Mouse (Mus musculus) layer of hippocampus, adult 2 months (tissue): ENCODE results near the gene Lrrc4b. TPM values are rescaled to one million over a fixed set of nuclear protein-coding genes. Genes with fewer than 3 reads are reported as not detected.

Experiments used
- DNase-seq, 2 experiments: peaks; one replicate each; pipeline ENCODE4 v3.0.0; 2022; ENCODE audit warnings: low spot score in 2 of 2
- H3K27ac ChIP-seq: fragments of 200-600 bp; 2 replicates; pipeline ENCODE4 v1.8.1; 2022
- H3K4me3 ChIP-seq: fragments of 200-600 bp; 2 replicates; pipeline ENCODE4 v1.8.1; 2022; ENCODE audit warnings: mild to moderate bottlenecking
- CTCF ChIP-seq: fragments of 200-600 bp; conservative IDR thresholded peaks from 2 replicates; pipeline ENCODE4 v1.8.1; 2022; ENCODE audit warnings: antibody characterized with exemption, mild to moderate bottlenecking, moderate library complexity
- long read RNA-seq, 2 experiments: library from polyadenylated mRNA; stranded (forward); transcript quantifications; one replicate each; pipeline ENCODE4 v2.0.0; 2021; ENCODE audit warnings: borderline mapping rate in 2 of 2
- total RNA-seq, 2 experiments: library from RNA; stranded (reverse); gene quantifications; 2 replicates each; pipeline ENCODE4 v1.2.3; 2021

Lrrc4b gene
- 100 to 1,000 TPM; 318 to 334 TPM for total RNA-seq
- long read RNA-seq, experiment 1, transcript Lrrc4b-201 (3 exons, 2,728 nt) = minor isoform, 9 of 107 reads
- long read RNA-seq, experiment 1, transcript Lrrc4b-202 (3 exons, 790 nt) = major isoform, 28 of 107 reads
- long read RNA-seq, experiment 1, partial matches to known transcripts = 66 of 107 reads
- long read RNA-seq, experiment 1, other reads (novel, unspliced or antisense) = 4 of 107 reads
- long read RNA-seq, experiment 2, transcript Lrrc4b-201 (3 exons, 2,728 nt) = minor isoform, 9 of 110 reads
- long read RNA-seq, experiment 2, transcript Lrrc4b-202 (3 exons, 790 nt) = major isoform, 22 of 110 reads
- long read RNA-seq, experiment 2, partial matches to known transcripts = 75 of 110 reads
- long read RNA-seq, experiment 2, other reads (novel, unspliced or antisense) = 4 of 110 reads

- peak; percentile 81 to 87 for DNase-seq
- peak within 1 kb of the TSS; percentile 83 for H3K4me3 ChIP-seq
- peak; percentile 40 for TF ChIP-seq CTCF
- peak within 1 kb of the TSS; percentile 99 for H3K27ac ChIP-seq
These were observed at the start of gene Lrrc4b for GRCm38 (mm10) chr7:44428968-44429521. Gene Lrrc4b (plus strand): TSS chr7:44429018.

GRCm38 (mm10) chr7:44382541-44382940, 46.3 kb upstream of the Lrrc4b start:
- Histone ChIP-seq H3K27ac (peak overlapping the region; percentile 90), H3K4me3 (no peak overlapping the region)
- no peak for TF ChIP-seq CTCF
- peak; percentile 83 to 88 for DNase-seq

GRCm38 (mm10) chr7:44383980-44384715, 44.7 kb upstream of the Lrrc4b start, which contains the start of gene Syt3:
Gene Syt3 (plus strand): TSS chr7:44384102.
- peak; percentile 72 to 78 for DNase-seq
- no peak for TF ChIP-seq CTCF
- peak within 1 kb of the TSS; percentile 85 for H3K4me3 ChIP-seq
- H3K27ac ChIP-seq = peak within 1 kb of the TSS; percentile 90

- H3K27ac ChIP-seq = peak overlapping the region; percentile 90
- no peak for DNase-seq
- peak overlapping the region; percentile 85 for H3K4me3 ChIP-seq
- no peak for TF ChIP-seq CTCF
These were observed 44.1 kb upstream of the Lrrc4b start for GRCm38 (mm10) chr7:44384716-44385059.

GRCm38 (mm10) chr7:44385720-44386119, 43.1 kb upstream of the Lrrc4b start, which contains the start of gene 1700008O03Rik:
Gene 1700008O03Rik (minus strand): TSS chr7:44385820.
- no peak for TF ChIP-seq CTCF
- Histone ChIP-seq H3K27ac (peak within 1 kb of the TSS; percentile 90), H3K4me3 (peak within 1 kb of the TSS; percentile 85)
- no peak for DNase-seq

GRCm38 (mm10) chr7:44391831-44392230, 37.0 kb upstream of the Lrrc4b start:
- no peak for TF ChIP-seq CTCF
- no peak overlapping the region for H3K27ac ChIP-seq
- DNase-seq = no peak
- no peak overlapping the region for H3K4me3 ChIP-seq

- no peak for TF ChIP-seq CTCF
These were observed 36.5 kb upstream of the Lrrc4b start for GRCm38 (mm10) chr7:44392341-44392740.

GRCm38 (mm10) chr7:44393284-44393683, 35.5 kb upstream of the Lrrc4b start:
- no peak overlapping the region for H3K4me3 ChIP-seq
- no peak overlapping the region for H3K27ac ChIP-seq
- no peak for DNase-seq
- TF ChIP-seq CTCF = no peak

More at GRCm38 (mm10) chr7:44392341-44392740, 36.5 kb upstream of the Lrrc4b start:
- Histone ChIP-seq H3K27ac (no peak overlapping the region), H3K4me3 (no peak overlapping the region)
- DNase-seq = no peak

GRCm38 (mm10) chr7:44398570-44398969, 30.2 kb upstream of the Lrrc4b start:
- peak; percentile 81 for TF ChIP-seq CTCF

GRCm38 (mm10) chr7:44401673-44402072, 27.1 kb upstream of the Lrrc4b start:
- no peak for TF ChIP-seq CTCF
- no peak overlapping the region for H3K27ac ChIP-seq
- DNase-seq = no peak
- no peak overlapping the region for H3K4me3 ChIP-seq

More at GRCm38 (mm10) chr7:44398570-44398969, 30.2 kb upstream of the Lrrc4b start:
- peak in 1 of 2 experiments; percentile 63 for DNase-seq
- H3K27ac ChIP-seq = no peak overlapping the region
- no peak overlapping the region for H3K4me3 ChIP-seq

GRCm38 (mm10) chr7:44405346-44406014, 23.3 kb upstream of the Lrrc4b start:
- peak; percentile 94 to 99 for DNase-seq
- no peak for TF ChIP-seq CTCF
- Histone ChIP-seq H3K27ac (peak overlapping the region; percentile 98), H3K4me3 (peak overlapping the region; percentile 53)

- no peak for DNase-seq
- no peak for TF ChIP-seq CTCF
- no peak overlapping the region for H3K4me3 ChIP-seq
- H3K27ac ChIP-seq = 0 out of 2 replicates have a peak overlapping the region, but pooled peaks have one; percentile 43
These were observed 22.8 kb upstream of the Lrrc4b start for GRCm38 (mm10) chr7:44406015-44406355.

- peak; percentile 40 for TF ChIP-seq CTCF
- Histone ChIP-seq H3K4me3 (no peak overlapping the region), H3K27ac (no peak overlapping the region)
- no peak for DNase-seq
These were observed 17.7 kb upstream of the Lrrc4b start for GRCm38 (mm10) chr7:44411144-44411543.
